Mouse (Mus musculus) adrenal gland, postnatal 25 days (tissue): ENCODE results near the gene Acsm3. TPM values are rescaled to one million over a fixed set of nuclear protein-coding genes. Genes with fewer than 3 reads are reported as not detected.
A peak's percentile ranks its signal among the peaks of the same experiment; 100 is the strongest.
"Not testable (repeated sequence)": the region's sequence is repeated elsewhere in the genome, so short reads cannot be mapped to it uniquely, and the experiment has no call there.

Experiments
- DNase-seq: peaks from one replicate; pipeline ENCODE4 v3.0.0; 2021; ENCODE audit warnings: mixed read lengths
- long read RNA-seq: library from polyadenylated mRNA; stranded (forward); transcript quantifications from one replicate; pipeline ENCODE4 v2.0.0, GENCODE M21; 2021
- total RNA-seq: library from RNA; stranded (reverse); gene quantifications from 2 replicates; pipeline ENCODE4 v1.2.3, GENCODE M21; 2021

Gene Acsm3
- 38.2 and 46.5 TPM in 2 replicates for total RNA-seq
- long read RNA-seq, transcript Acsm3-203 (15 exons, 2,557 nt) = minor isoform, 25 of 75 reads
- long read RNA-seq, transcript Acsm3-201 (15 exons, 2,651 nt) = major isoform, 31 of 75 reads
- long read RNA-seq, partial matches to known transcripts = 6 of 75 reads
- long read RNA-seq, other reads (novel, unspliced or antisense) = 12 of 75 reads

DNA sequence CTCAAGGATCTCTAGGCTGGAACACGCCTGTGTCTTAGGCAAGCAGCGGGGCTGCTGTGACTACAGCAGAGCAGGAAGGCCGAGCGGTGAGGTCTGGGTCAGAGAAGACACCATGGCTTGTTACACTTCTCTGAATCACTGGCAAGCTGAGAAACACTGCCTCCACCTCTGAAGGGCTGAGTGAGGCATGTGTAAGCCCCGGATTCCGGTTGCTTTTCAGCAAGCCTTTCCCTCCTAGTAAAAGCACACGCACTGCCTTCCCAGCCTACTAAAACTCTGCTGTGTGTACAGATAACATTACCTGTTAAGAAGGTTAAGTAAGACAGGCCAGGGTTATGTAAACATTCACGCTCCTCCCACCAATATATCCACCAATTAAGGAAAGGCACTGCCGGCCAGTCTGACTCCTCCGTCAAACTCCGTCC is at the start of gene Acsm3:
Acsm3 (plus strand) TSS at position 397 of the 425 bp plus-strand sequence.
- DNase-seq = peak; percentile 24

DNA sequence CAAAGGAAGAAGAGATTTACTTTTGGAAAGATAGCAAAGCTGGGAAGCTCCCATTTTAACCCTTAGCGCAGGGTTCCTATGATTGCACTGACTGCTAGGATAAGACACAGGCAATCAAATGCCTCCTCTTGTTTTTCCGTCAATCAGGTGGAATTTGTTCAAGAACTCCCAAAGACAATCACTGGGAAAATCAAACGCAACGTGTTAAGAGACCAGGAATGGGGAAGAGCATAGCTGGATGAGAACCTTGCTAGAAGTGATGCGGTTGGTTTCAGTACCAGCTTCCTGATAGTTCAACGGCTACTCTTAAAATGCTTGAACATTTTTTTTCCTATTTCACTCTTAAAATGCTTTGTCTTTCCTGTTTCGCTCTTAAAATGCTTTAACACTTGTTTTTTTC is 46.6 kb upstream of the Acsm3 start:
- DNase-seq = no peak

DNA sequence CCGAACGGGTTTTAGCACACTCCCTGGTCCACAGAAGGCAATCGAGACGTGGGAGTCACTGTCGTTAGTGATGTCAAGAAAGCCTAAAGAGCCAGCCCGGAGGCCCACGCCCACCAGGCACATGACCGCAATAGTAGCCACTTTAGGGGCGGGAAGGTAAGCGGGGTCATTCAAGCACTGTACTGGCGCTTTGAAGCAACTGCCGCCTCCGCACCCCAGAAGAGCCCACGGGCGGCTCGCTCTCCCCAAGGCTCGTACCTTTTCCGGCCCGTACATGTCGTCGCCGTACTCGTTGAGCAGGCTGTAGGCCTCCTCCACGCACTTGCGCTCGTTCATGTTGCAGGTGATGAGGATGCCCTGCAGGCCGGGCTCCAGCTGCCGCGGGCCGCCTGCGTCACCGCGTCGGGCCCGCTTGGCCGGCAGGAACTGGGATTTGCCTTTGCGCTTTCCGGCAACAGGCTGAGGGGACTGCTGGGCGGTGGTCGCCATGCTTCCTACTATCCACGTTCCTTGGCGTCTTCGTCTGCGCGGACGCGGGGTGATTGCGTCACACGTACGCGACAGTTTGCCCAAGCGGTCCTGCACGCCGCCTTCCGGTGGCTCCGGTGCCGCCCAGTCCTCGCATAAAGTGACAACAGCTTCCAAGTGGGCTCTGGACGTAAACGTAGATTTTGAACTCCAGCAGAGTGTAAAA is 40.3 kb upstream of the Acsm3 start, which contains the start of gene Thumpd1:
Thumpd1 (minus strand) TSS at position 546 of the 694 bp plus-strand sequence.
- peak; percentile 96 for DNase-seq

DNA sequence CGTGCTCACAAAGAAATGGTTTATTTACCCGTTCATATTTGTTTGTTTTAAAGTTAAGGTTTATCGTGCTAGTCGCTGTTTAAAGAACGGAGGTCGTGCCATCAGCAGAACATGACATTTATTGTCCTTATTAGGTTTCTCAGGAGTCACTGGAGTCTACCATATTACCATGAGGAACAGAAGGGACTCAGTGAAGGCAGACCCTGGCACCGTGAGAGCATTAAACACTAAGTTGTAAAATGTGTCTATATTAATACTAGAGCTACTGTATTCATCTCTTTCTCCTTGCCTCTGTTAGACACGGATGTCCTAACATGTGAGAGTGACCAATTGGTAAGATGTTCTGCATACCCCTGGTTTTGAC is 39.8 kb upstream of the Acsm3 start:
- no peak for DNase-seq

DNA sequence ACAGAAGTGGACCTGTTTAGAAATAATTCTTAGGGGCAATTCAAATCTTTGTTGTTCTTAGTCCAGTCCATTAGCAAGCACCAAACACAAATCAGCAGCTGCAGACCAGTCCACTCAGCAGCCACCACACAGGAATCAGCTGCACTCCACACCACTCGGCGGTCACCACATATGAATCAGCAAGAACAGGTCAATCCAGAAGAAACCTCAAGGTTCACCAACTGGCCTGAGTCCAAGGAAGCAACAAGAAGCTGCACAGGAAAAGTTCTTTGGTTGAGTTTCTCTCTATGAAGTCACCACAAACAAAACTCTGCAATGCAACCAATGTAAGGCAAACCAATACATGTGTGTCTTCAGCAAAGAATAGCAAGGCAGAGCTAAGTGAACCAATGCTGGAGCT is 33.1 kb upstream of the Acsm3 start:
- DNase-seq = peak; percentile 16

DNA sequence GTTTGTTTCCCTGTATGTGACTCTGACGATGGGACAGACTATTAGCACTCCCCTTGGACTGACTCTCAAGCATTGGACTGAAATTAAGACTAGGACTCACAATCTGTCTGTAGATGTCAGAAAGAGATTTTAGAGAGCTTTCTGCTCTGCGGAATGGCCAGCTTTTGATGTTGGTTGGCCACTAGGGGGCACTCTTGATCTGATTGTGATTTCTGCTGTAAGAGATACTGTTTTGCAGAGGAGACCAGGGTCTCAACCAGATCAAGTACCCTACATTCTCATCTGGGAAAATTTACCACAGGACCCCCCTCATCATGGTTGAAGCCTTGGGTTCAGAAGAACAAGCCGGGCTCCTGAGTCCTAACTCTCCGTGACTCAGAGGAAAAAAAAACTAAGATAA is 29.5 kb upstream of the Acsm3 start:
- peak; percentile 6 for DNase-seq

DNA sequence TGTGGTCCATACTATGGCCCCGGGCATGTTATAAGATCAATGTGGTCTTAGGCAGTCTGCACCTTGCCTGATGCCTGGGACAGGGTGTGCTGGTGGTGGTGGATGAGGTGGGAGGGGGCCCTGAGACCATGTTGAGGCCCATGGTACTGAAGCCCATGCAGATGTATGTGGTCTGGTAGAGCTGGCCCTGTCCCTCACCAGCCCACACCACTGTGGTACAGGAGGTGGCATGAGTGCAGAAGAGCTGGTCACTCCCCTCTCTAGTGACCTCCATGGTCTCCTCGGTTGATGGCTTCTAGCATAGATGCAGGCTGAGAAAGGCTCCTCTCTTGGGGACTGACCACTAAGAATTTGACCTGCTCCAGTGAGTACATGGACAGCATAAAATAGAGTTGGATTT is 21.8 kb upstream of the Acsm3 start:
- DNase-seq = no peak

DNA sequence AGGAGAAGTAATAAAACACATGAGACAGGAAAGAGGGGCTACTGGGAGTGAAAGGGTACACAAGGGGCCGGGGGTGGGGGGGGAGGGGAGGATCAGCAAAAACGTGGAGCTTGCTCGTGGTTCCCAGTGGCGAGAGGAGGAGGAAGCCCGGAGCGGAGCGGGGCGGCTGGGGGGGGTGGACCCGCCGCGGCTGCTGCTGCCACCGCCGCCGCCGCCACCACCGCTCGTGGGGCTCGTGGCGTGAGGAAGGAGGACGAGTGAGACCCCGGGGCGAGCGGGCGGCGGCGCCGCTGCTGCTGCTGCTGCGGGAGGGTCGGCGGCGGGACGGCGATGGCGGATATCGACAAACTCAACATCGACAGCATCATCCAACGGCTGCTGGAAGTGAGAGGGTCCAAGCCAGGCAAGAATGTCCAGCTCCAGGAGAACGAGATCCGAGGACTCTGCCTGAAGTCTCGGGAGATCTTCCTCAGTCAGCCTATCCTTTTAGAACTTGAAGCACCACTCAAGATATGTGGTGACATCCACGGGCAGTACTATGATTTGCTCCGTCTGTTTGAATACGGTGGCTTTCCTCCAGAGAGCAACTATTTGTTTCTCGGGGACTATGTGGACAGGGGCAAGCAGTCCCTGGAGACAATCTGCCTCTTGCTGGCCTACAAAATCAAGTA is 20.8 kb upstream of the Acsm3 start:
- DNase-seq = not testable (repeated sequence)

DNA sequence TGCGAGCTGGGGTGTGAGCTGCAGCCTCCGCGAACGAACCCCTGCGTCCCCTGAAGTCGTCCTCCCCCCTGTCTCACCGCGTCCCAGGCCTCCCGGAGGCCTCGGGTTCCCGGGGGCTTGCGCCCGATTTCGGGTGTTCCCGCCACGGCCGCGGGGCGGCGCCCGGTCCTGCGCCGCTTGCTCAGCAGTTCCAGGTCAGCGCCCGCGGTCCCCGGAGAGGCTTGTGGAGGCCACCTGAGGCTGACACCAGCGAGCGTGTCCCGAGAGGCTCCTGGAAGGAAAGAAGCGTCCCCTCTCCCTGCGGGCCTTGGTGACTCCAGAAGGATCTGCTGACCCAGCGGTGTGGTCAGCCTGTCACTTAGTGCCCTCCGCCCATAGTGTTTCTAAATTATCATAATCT is 16.4 kb upstream of the Acsm3 start:
- DNase-seq = peak; percentile 37

DNA sequence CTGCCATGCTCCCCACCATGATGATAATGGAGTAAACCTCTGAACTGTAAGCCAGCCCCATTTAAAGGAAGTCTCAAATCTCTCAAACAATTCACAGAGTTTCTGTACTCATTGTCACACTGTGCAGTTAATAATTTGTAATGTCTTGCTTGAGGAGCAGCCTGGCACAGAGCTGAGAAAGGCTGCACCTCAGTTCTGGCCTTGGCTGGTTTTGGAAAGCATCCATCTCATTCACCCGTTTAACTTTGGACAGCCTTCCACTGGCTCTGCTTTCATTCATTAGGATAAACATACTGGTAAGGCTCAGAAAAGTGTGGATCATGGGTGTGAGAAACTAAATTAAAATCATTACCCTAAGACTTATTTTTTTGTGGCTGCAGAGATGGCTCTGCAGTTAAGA is 14.9 kb upstream of the Acsm3 start:
- no peak for DNase-seq

DNA sequence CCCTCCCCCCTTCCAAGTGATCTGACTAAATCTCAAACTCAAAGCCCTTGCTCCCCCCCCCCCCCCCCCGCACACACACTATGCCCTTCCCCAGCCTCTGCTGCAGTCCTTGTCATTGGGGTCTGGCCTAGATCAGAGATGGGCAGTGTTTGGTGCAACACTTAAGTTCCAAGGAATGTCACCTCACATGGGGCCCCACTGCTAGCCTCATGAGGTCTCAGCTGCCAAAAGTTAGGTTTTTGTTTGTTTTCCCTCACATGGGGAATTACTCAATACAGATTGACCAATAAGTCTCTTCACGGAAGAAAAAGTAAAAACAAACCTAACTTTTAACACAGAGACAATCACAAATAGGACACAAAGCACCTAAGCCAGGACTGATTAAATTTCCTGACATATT is 12.0 kb upstream of the Acsm3 start:
- no peak for DNase-seq

DNA sequence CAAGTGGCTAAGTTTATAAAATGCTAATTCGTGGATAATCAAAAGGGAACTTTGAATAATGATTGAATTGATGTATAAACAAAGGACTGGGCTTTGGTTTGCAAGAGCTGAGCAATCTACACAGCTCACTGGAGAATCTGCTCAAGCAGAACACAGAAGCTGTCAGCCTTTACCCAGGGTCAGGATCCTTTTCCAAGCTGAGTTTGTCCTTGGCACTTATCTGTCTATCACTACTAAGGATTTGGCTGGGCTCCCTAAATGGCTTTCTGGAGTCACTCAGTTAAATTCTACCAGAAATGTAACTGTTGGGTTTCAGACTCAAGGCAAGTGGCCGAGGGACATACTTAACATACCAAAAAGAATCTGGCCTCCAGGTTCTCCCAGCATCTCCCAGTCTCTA is 10.8 kb upstream of the Acsm3 start:
- no peak for DNase-seq

DNA sequence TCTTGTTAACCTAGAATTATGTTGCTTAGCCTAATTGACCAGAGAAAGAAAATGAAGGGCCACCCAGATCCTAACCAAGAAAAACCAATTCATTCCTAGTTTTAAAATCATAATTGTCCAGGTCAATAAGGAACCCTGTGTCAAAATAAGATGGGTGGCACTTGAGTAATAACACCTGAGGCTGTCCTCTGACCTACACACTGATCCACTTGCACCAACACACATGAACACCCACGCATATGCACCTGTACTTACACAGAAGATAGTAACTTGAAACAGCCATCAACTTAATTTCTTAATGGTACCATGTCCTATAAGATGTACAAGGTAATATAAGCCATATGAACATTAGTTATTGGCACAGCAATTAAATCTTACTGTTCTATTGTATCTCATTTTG is 7.0 kb upstream of the Acsm3 start:
- no peak for DNase-seq

DNA sequence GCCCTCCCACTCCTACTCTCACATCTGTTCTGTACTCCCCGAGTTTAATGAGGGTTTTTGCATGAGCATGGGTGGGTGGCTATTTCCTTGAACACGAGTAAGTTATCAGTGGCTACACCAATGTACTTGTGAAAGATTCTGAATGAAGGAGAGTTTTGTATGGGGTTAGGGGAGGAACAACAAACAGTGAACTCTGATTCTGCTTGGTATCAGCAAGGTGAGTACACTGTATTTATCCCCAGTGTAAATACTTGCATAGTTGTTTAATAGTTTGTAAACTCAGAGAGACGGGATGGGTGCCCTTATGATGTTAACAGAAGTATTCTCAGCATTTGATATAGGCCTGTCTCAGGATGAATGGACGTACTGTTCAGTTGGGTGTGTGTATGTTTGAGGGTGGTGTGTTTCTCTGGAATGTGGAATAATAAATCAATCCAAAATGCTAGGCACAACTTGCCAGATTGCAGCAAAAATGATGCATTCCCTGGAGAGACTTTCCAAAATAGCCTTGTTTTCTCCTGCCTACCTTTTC is 1.5 kb downstream of the Acsm3 start:
- no peak for DNase-seq

DNA sequence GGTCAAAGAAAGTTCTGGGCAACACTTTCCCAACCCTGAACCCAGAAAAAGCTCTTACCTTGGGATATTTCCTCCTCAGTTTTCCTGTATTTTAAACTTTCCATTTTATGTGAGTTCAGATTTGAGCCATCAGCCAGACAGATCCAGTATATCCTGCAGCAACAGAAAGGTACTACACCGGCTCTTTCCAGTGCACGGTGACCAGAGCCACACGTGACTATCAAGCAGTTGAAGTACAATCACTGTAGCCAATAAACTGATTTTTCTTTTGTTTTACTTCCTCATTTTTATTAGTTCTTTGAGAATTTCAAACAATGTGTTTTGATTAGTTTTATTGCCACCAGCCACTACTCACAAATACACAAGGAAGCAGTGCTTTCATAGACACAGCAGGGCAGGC is 3.7 kb downstream of the Acsm3 start:
- no peak for DNase-seq

DNA sequence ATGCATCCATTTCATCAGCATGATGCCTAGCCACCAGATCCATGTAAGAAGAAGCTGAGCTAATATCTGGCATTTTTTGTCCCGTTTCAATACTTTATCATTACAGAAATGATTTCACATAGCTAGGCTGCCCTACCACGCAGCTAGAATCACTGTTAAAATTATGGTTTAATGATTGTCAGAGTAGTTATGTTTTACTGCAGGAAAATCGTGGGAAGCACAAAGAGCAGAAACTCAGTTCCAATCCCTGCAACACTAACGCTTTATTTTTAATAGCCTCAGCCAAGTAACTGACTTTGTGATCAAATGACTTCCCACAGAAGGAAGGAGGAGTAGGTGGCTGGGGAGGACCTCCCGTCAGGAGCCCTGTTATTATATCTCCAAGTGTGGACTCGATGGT is 6.3 kb downstream of the Acsm3 start:
- DNase-seq = no peak

DNA sequence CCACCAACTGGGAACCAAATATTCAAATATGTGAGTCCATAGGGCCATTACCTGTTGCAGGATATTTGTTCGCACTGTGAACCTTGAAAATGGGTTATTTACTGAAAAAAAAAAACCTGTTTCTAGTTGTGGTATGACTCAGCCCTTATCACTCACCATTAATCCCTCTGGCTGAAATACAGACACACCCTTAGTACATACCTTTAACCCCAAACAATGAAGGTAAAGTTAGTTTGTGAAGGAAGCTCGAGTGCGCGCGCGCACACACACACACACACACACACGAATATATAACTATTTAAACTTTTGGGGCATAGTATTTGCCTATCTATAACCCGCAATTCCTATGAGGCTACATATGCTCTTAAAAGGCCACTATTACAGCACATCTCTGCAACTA is 9.2 kb downstream of the Acsm3 start:
- DNase-seq = no peak

DNA sequence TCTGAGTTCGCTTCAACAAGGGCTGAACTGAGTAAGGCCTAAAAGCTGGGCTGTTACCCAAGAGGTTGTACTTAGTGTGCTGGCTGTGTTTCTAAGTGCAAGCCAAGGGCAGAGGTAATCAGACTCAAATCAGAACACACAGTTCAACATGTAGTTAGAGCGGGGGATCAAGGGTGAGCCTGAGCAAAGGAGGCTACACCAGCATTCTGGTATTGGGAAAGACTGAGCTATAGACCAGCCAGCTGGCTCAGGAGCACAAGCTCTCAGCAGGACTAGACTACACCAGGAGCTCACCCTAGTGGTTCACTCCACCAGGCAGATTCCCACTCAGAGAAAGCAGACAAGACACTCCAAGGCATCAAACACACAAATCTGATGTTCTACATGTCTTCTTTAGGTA is 22.7 kb downstream of the Acsm3 start:
- peak; percentile 4 for DNase-seq

DNA sequence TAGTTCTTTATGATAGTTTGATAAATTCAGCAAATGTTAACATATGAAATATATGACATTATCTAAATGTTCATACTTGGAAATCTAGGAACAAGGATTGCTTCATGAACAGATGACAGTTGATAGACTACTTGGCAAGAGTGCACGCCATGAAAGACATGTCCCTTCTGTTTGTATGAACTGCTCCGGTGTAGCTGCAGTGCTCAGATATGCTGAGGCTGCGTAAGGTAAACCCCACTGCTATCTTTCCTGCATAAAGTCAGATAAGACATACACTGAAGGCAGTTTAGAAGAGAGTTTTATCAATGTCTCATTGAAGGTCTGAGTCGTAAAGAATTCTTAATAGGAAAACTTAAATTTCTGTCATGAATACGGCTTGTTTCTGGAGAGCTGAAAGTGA is 24.2 kb downstream of the Acsm3 start:
- DNase-seq = no peak

DNA sequence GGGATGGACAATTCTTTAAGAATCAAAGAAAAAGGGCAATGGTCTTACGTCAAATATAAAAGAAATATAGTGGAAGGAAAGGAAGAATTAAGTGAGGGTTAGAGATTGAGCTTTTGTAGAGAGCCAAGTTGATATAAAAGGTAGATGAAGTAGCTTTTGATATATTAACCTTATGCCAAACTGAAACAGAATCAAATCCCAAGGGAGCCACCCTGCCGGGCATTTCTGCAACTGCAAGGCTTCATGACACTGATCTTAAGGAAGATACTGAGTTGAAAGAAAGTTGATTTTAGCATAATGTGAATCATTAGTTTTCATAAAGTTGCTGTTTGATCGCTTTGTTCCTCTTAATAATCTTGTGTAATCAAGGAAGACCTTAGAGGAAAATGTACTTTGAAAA is 28.3 kb downstream of the Acsm3 start:
- no peak for DNase-seq

DNA sequence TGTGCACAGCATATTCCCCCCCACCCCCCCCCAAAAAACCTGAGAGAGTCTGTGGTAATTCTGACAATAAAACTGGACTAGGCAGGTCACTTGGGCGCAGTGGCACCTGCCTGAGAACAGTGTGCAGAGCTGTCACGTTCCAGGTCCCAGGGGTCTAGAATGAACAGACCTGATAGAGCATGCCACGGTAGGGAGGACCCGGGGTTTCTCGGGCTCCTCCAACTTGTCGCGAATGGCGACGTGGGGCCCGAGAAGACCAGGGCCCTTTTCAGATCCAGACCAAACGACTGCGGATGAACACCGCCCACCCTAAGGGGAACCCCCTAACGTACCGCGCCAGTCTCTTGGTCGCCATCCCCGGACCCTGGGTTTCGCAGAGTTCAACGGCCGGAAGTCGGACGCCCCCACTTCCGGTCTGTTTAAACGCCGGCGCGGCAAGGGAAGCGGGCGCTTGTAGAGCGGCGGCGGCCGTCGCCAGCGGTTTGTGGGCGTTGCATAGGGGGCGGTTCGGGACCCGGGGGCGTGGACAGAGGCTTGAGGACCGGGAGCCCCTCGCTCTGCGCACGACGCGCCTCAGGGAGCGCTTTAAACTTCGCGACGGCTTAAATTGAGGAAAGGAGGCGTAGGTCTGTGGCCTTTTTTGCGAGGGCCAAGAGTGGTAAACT is 33.0 kb downstream of the Acsm3 start, which contains the start of the genes Rexo5 and Eri2:
Rexo5 (plus strand) TSS at position 421 of the 665 bp plus-strand sequence.
Eri2 (minus strand) TSS at position 473 of the 665 bp plus-strand sequence.
- peak; percentile 89 for DNase-seq

DNA sequence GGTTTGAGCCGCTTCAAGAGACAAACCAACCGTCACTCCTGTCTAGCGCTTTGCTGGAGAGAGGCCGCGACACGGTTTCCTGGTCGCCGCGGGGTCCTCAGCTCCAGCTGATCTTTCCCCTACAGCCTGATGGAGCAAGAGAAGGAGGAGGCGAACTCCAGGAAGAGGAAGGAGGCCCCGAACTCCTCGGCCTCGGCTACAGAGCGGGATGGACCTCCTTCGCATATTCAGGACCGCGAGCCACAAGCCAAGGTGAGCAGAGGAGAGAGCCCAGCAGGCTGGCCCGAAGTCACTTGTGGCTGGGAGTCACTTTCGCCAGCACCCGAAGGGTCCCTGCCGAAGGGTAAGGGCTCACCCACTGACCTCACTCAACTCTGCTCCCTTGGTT is 33.5 kb downstream of the Acsm3 start:
- no peak for DNase-seq

DNA sequence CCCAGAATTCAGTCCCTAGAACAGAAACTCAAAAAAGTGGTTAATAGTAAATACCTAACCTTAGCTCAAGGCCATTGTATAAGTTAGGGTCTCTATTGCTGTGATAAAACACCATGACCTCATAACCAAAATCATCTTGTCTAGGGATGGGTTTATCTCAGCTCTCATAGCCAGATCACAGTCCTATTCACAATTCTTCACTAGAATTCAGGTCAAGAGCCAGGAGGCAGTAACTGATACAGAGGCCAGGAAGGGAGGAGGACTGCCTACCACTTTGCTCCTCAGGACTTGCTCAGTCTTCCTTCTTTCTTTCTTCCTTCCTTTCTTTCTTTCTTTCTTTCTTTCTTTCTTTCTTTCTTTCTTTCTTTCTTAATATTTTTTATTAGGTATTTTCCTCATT is 34.6 kb downstream of the Acsm3 start:
- DNase-seq = no peak
